Mouse (Mus musculus) layer of hippocampus, postnatal 14 days (tissue): ENCODE data around the gene Syvn1. TPM values are rescaled to one million over a fixed set of nuclear protein-coding genes. Genes with fewer than 3 reads are reported as not detected.

Experiments
- microRNA-seq, 2 experiments: library from miRNA; unstranded; fragments of <30 nt; microRNA quantifications; one replicate each; pipeline ENCODE4 v1.2.0; 2021
- total RNA-seq, 2 experiments: library from RNA; stranded (reverse); gene quantifications; 2 replicates each; pipeline ENCODE4 v1.2.3; 2021

Gene Syvn1
- total RNA-seq, 2 experiments from 2014 or later, result 42.5 to 45.3 TPM

Small RNA genes within 50 kb of the gene (microRNA-seq; reads per million reads assigned to microRNA genes)
- gene Mir6988, result 5.4 to 5.9 reads per million in 2 experiments

Other genes starting within 250 kb of the Syvn1 start
- 10 to 100 TPM; 19.8 to 20.1 TPM for gene Frmd8, start 171.3 kb upstream of the Syvn1 start, total RNA-seq
- 1 to 10 TPM; 3.6 to 3.7 TPM for gene Slc25a45, start 168.8 kb upstream of the Syvn1 start, total RNA-seq
- 1 to 10 TPM; 3.4 to 4.2 TPM for gene Tigd3, start 152.4 kb upstream of the Syvn1 start, total RNA-seq
- 10 to 100 TPM; 78.1 to 92.3 TPM for gene Dpf2, start 133.6 kb upstream of the Syvn1 start, total RNA-seq
- 1 to 10 TPM; 4.7 to 5.7 TPM for gene Cdc42ep2, start 121.8 kb upstream of the Syvn1 start, total RNA-seq
- gene Pola2, start 82.4 kb upstream of the Syvn1 start, total RNA-seq, result 1 to 10 TPM; 8.0 to 10.0 TPM
- gene Slc22a20, start 60.4 kb upstream of the Syvn1 start, total RNA-seq, result not detected
- 10 to 100 TPM; 21.3 to 23.1 TPM for gene Capn1, start 30.7 kb upstream of the Syvn1 start, total RNA-seq
- gene Mrpl49, start 11.2 kb downstream of the Syvn1 start, total RNA-seq, result 10 to 100 TPM; 39.9 to 50.8 TPM
- gene Fau, start 11.3 kb downstream of the Syvn1 start, total RNA-seq, result 100 to 1,000 TPM; 583 to 634 TPM
- gene Znhit2, start 14.6 kb downstream of the Syvn1 start, total RNA-seq, result 10 to 100 TPM; 39.5 to 41.2 TPM
- 10 to 100 TPM; 40.1 to 44.2 TPM for gene Tm7sf2, start 21.8 kb downstream of the Syvn1 start, total RNA-seq
- gene Vps51, start 30.7 kb downstream of the Syvn1 start, total RNA-seq, result 10 to 100 TPM; 84.3 to 95.9 TPM
- not detected for gene Tmem262, start 33.5 kb downstream of the Syvn1 start, total RNA-seq
- gene Gm28374, start 35.7 kb downstream of the Syvn1 start, total RNA-seq, result 1 to 10 TPM in 1 of 2 experiments, under 1 TPM in 1; 0.57 to 1.5 TPM
- gene Zfpl1, start 38.4 kb downstream of the Syvn1 start, total RNA-seq, result 10 to 100 TPM; 33.1 to 33.7 TPM
- gene Cdca5, start 38.4 kb downstream of the Syvn1 start, total RNA-seq, result 1 to 10 TPM in 1 of 2 experiments, under 1 TPM in 1; 0.99 to 1.0 TPM
- gene AC131692.1, start 47.8 kb downstream of the Syvn1 start, total RNA-seq, result not detected
- gene Naaladl1, start 59.2 kb downstream of the Syvn1 start, total RNA-seq, result not detected
- 10 to 100 TPM; 16.8 to 18.2 TPM for gene Sac3d1, start 72.1 kb downstream of the Syvn1 start, total RNA-seq
- 10 to 100 TPM; 42.3 to 43.7 TPM for gene Snx15, start 81.7 kb downstream of the Syvn1 start, total RNA-seq
- gene Batf2, start 94.4 kb downstream of the Syvn1 start, total RNA-seq, result under 1 TPM in 1 of 2 experiments, not detected in 1; 0.39 TPM
- gene Arl2, start 95.0 kb downstream of the Syvn1 start, total RNA-seq, result 10 to 100 TPM; 63.2 to 65.9 TPM
- gene Majin, start 137.8 kb downstream of the Syvn1 start, total RNA-seq, result not detected
- gene Gpha2, start 179.8 kb downstream of the Syvn1 start, total RNA-seq, result not detected
- 100 to 1,000 TPM; 158 to 170 TPM for gene Ppp2r5b, start 189.3 kb downstream of the Syvn1 start, total RNA-seq
- gene Atg2a, start 195.1 kb downstream of the Syvn1 start, total RNA-seq, result 10 to 100 TPM; 35.9 to 38.2 TPM
- 10 to 100 TPM; 68.8 to 79.0 TPM for gene Ehd1, start 230.1 kb downstream of the Syvn1 start, total RNA-seq